Mouse (Mus musculus) common myeloid progenitor, adult 5-6 weeks (primary cell): Measurements from ENCODE around the gene Zc3h12a. TPM values are rescaled to one million over a fixed set of nuclear protein-coding genes. Genes with fewer than 3 reads are reported as not detected.
A peak's percentile ranks its signal among the peaks of the same experiment; 100 is the strongest.

Experiments used
- ATAC-seq: replicated peaks from 2 replicates; pipeline ENCODE4 v1.8.0; 2016; ENCODE audit warnings: low read depth, mild to moderate bottlenecking, moderate TSS enrichment, inconsistent platforms; ENCODE audit not compliant: poor library complexity, severe bottlenecking
- total RNA-seq: library from RNA; stranded (forward); fragments of 200-1000, 187-1606 nt; gene quantifications from 2 replicates; pipeline ENCODE4 v1.2.3, GENCODE M21; 2017

Zc3h12a gene
- 8.1 and 9.6 TPM in 2 replicates for total RNA-seq

GRCm38 (mm10) chr4:125127305-125128084 is at the start of gene Zc3h12a:
Zc3h12a (minus strand) TSS chr4:125127840.
- ATAC-seq = peak; percentile 52

DNA sequence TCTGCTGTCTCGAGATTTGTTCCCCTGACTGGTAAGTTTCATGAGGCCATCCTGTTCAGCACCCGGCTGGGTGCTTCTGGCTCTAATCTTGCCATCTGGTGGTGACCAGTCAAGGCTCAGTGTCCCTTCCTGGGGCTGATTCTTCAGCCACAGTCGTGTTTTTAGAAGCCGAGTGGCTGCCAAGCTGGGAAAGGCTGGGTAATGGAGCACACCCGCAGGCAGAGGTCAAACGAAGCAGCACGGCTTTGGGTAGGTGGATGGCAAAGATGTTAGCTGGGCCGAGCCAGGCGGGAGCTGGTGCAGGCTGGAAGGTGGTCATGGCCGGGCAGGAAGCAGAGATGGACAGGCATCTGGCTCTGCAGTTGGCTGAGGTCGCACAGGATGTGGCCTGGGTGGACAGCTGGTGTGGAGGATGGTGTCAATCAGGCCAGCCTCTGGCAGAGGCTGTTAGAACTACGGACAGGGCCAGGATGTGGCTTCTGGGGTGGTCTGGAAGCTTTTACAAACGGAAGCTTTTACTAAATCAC is 49.1 kb upstream of the Zc3h12a start:
- ATAC-seq = peak; percentile 94

GRCm38 (mm10) chr4:125176190-125176589 is 48.5 kb upstream of the Zc3h12a start:
- peak; percentile 50 for ATAC-seq

DNA sequence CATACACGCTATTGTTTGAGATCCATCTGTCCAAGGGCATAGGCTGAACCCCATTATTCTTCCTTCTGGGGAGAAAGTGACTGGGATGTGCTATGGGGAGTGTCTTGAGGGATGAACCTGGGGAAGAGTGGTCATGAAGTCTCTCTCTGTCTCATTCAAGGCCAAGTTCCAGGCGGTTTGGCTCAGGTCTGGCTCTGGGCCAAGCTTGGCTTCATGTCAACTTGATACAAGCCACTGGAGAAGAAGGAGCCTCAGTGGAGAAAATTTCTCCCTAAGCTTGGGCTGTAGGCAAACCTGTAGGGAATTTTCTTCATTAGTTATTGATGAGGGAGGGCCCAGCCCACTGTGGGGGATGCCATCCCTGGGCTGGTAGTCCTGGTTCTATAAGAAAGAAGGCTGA is 48.0 kb upstream of the Zc3h12a start:
- ATAC-seq = no peak

DNA sequence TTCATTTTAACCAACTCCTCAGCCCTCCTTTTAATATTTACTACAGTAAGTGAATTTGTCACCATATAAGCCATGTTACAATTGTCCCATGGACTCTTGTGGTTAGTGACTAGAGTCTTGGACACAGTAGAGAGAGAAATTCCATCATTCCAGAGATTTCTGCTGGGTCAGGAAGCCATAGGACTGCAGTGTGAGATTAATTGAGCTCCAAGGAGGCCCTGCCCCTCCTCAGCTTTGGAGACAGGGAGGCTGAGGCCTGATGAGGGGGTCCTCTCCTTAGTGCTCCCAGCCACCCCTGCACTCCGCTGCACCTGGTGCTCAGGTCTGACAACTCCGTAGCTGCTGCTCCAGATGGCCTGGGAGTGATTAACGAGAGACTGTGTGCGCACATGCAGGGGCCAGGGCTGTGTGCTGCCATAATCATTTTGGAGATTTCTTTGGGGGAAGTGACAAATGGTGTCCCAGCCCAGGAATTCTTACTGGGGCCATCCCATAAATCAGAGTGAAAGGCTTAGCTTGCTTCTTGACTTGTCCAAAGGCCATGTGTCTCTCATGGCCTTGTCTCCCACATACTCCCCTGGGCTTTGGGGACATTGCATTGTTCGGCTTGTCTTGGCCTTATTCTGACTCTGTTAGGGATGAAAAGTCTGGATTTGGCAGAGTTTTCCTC is 47.0 kb upstream of the Zc3h12a start:
- no peak for ATAC-seq

DNA sequence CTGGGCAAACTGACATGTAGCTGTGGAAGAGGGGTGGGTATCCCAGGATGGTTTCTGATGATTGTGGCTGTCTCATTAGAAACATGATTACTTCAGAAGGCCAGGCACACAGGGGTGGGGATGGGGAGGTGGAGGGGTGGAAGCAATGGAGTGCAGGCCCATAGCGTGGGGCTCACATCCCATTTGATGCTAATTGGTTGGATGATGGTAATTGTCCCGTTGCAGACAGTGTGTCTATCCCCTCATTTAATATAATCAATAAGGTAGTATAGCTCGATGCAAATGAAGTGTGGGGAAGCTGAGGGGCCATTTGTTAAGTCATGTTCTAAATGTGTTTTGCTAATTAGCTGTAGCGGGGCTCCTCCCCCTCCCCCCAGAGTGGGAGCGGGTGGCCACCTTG is 45.5 kb upstream of the Zc3h12a start:
- no peak for ATAC-seq

DNA sequence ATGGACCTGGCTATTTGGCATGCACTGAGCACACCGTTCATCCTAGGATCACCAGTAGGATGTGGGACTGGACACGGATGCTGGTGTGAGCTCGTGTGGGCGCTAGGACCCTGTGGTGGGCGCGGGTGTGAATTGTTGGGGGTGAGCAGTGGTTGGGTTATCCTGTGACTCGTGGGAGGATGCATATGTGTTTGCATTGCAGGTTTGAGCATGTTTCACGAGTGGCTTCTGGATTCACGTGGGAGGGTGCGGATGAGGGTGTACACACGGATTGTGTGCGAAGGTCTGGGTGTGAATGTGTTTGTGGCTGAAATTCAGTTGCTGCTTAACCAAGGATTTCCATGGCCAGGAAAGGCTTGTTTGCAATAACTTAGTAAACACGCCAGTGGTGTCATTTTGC is 45.1 kb upstream of the Zc3h12a start:
- ATAC-seq = no peak

GRCm38 (mm10) chr4:125167723-125168122 is 40.1 kb upstream of the Zc3h12a start:
- no peak for ATAC-seq

- ATAC-seq = no peak
Observed at GRCm38 (mm10) chr4:125164861-125165260, 37.2 kb upstream of the Zc3h12a start.

GRCm38 (mm10) chr4:125162701-125163100 is 35.1 kb upstream of the Zc3h12a start:
- no peak for ATAC-seq

- ATAC-seq = no peak
Observed at GRCm38 (mm10) chr4:125161392-125161791, 33.8 kb upstream of the Zc3h12a start.

DNA sequence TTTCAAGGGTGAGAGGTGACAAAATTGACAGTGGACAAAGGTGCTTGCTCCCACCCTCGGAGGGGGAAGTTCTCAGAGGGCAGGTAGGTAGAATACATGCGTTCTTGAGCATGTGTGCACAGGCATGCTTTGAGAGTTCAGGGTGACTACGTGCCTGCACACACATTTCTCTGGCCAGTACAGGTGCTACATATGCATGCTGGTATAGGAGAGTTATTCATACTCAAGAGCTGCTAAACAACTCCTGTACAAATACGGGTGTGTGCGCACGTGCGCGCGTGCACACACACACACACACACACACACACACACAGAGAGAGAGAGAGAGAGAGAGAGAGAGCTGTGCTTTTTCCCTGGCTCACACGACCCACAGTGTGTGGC is 33.3 kb upstream of the Zc3h12a start:
- ATAC-seq = no peak

- peak; percentile 91 for ATAC-seq
Observed at GRCm38 (mm10) chr4:125160320-125160950, 32.8 kb upstream of the Zc3h12a start.

- ATAC-seq = no peak
Observed at GRCm38 (mm10) chr4:125158581-125159317, 31.1 kb upstream of the Zc3h12a start.

GRCm38 (mm10) chr4:125158081-125158480 is 30.4 kb upstream of the Zc3h12a start:
- ATAC-seq = no peak

GRCm38 (mm10) chr4:125157322-125157721 is 29.7 kb upstream of the Zc3h12a start:
- no peak for ATAC-seq

GRCm38 (mm10) chr4:125155646-125156045 is 28.0 kb upstream of the Zc3h12a start:
- no peak for ATAC-seq

DNA sequence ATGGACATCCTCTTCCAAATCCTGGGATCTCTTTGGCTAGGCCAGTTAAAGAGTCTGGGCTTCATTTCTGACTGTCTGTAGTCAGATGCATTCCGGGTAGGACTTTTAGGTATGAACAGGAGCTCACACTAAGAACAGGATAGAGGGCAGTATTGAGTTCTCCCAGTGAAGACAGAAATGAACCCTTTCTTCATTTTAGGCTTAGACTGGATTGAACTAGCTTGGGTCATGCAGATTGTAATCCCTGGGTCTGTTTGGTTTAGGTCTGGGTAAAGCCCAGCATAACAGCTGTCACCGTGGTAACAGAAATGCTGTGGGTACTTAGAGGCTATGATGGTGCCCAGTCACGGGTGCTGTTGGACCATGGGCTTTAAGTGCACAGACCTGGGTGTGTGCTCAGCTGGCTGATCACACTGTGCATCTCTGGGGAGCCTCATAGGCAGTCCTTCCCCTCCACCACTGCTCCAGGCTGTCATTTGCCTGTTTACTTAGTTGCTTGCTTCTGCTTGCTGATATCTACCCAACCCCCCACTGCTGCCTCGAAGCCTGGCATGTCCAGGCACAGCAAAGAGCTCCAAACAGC is 26.1 kb upstream of the Zc3h12a start:
- no peak for ATAC-seq

- ATAC-seq = no peak
Observed at GRCm38 (mm10) chr4:125152469-125152868, 24.8 kb upstream of the Zc3h12a start.

DNA sequence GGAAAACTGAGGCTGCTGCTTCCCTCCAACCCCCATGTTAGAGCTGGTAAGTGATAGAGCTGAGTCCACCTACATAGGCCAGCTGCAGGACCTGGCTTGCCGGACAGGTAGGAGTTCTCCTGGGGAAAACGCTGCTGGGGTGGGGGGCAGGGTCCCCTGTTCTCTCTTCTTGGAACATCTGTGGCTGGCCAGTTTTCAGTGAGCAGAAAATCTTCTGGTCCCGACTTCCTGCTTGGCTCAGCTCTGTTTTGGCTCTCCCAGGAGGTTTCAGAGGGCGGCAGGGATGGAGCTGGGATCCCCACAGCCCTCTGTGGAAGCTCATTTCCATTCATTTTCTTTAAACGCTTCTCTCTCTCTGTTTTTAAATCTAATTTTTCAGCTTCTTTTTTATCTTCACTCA is 21.8 kb upstream of the Zc3h12a start:
- ATAC-seq = no peak
